Mouse (Mus musculus) midbrain, embryonic 15.5 days (tissue): ENCODE results near the gene Art5. TPM values are rescaled to one million over a fixed set of nuclear protein-coding genes. Genes with fewer than 3 reads are reported as not detected.
"Not testable (repeated sequence)": the region's sequence is repeated elsewhere in the genome, so short reads cannot be mapped to it uniquely, and the experiment has no call there.

Experiments
- ATAC-seq: fragments of 200-750 bp; cut with Nextera tagmentation; replicated peaks from 2 replicates; pipeline ENCODE4 v1.8.0; 2017; ENCODE audit warnings: moderate TSS enrichment
- H3K27ac ChIP-seq: fragments of 300-500 bp; sonication (generic); 2 replicates; pipeline ENCODE4 v1.5.1; 2015; ENCODE audit warnings: mild to moderate bottlenecking, inconsistent platforms
- H3K27me3 ChIP-seq: fragments of 300-500 bp; sonication (generic); replicated peaks from 2 replicates; pipeline ENCODE4 v1.6.1; 2015; ENCODE audit warnings: inconsistent platforms
- H3K36me3 ChIP-seq: fragments of 300-500 bp; sonication (generic); replicated peaks from 2 replicates; pipeline ENCODE4 v1.6.1; 2015; ENCODE audit warnings: inconsistent platforms
- H3K4me1 ChIP-seq: fragments of 300-500 bp; sonication (generic); 2 replicates; pipeline ENCODE4 v1.6.1; 2015; ENCODE audit warnings: inconsistent platforms
- H3K4me2 ChIP-seq: fragments of 300-500 bp; sonication (generic); 2 replicates; pipeline ENCODE4 v1.6.1; 2015; ENCODE audit warnings: inconsistent platforms, mild to moderate bottlenecking, moderate library complexity
- H3K4me3 ChIP-seq: fragments of 300-500 bp; sonication (generic); 2 replicates; pipeline ENCODE4 v1.5.1; 2015; ENCODE audit warnings: mild to moderate bottlenecking, inconsistent platforms
- H3K9ac ChIP-seq: fragments of 300-500 bp; sonication (generic); 2 replicates; pipeline ENCODE4 v1.6.1; 2015; ENCODE audit warnings: mild to moderate bottlenecking, inconsistent platforms
- H3K9me3 ChIP-seq: fragments of 300-500 bp; sonication (generic); 2 replicates; pipeline ENCODE4 v1.6.1; 2016; ENCODE audit warnings: inconsistent platforms
- WGBS: fragments of 180-500 bp; shearing (Covaris S2); methylation state at CpG from one replicate; pipeline ENCODE4 v1.1.7; 2015; ENCODE audit warnings: mixed read lengths; 5-methylcytosine and 5-hydroxymethylcytosine counted together
- polyA plus RNA-seq: library from polyadenylated mRNA; unstranded; fragments of >200 nt; fragmentation: Nextera tagmentation; extraction: Ambion mirVana; gene quantifications from 2 replicates; pipeline ENCODE4 v1.2.1, GENCODE M21; 2015

The Art5 gene
- polyA plus RNA-seq, 1 experiment from 2014 or later = 0.34 TPM

DNA sequence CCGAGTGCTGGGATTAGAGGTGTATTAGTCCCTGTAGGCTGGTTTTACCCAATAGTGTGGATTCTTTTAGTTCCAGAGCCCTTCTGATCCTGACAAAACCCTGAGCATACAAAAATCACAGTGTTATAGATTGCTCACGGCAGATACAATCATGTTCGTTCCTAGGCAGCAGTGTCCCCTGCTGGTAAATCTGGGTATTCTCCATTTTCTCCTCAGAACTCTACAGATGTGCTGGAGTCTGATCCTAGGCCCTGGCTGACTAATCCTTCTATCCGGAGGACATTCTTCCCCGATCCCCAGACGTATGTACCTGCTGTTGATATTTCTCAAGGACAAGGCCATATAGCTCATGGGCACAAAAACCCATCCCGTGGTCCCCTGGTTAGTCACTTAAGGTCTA is 30.8 kb downstream of the Art5 start:
- no peak overlapping the region for H3K4me3 ChIP-seq
- peaks cover 45% of the 10 kb centered on the region; the same call in 1 of the 2 replicates for H3K36me3 ChIP-seq
- no peaks in the 10 kb centered on the region for H3K4me1 ChIP-seq
- H3K27ac ChIP-seq = no peak overlapping the region
- H3K27me3 ChIP-seq = no peaks in the 10 kb centered on the region
- 73% methylated on average over 7 of the region's 7 CpGs for WGBS
- H3K4me2 ChIP-seq = no peak overlapping the region
- no peak overlapping the region for H3K9ac ChIP-seq
- no peak for ATAC-seq
- H3K9me3 ChIP-seq = no peaks in the 10 kb centered on the region

DNA sequence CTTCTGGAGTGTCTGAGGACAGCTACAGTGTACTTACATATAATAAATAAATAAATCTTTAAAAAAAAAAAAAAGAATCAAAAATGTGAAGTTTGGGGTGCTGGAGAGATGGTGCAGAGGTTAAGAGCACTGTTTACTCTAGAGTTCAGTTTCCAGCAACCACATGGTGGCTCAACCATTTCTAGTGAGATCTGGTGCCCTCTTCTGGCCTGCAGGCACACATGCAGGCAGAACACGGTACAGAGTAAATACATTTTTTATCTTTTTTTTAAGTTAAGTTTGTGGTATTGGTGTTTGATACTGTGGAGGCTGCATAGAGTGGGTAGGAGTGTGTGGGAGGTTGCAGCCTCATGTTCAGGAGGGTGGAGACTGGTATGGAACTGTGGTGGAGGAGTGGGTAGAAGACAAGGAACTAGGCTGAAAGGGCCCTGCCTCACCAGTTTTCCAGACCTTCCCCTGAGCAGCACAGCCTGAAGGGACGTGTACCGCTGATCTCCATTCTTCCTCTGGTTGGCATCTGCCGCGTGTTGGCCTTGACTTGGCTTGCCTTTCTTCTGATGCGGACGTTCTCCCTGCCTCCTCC is 32.5 kb downstream of the Art5 start:
- Histone ChIP-seq H3K36me3 (peaks cover 54% of the 10 kb centered on the region; the same call in 1 of the 2 replicates), H3K4me2 (no peak overlapping the region), H3K27me3 (no peaks in the 10 kb centered on the region), H3K4me3 (no peak overlapping the region), H3K27ac (no peak overlapping the region), H3K9me3 (no peaks in the 10 kb centered on the region), H3K9ac (no peak overlapping the region), H3K4me1 (no peaks in the 10 kb centered on the region)
- WGBS = 81% methylated on average over 7 of the region's 7 CpGs
- ATAC-seq = no peak

DNA sequence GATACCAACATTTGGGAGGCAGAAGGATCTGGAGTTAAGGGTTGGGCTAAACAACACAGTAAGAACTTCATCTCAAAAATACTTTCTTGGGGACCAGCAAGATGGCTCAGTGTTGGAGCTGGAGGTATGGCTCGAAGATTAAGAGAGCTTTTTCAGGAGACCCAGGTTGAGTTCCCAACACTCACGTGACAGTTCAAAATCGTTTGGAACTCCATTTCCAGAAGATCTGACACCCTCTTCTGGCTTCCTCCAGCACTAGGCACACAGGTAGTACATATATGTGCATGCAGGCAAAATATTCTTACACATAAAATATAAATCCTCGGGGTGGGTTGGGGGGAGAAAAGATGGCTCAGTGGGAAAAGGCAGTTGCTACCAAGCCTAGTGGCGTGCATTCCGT is 42.9 kb downstream of the Art5 start:
- Histone ChIP-seq H3K36me3 (0 out of 2 replicates have a peak, but pooled peaks cover 3% of the 10 kb centered on the region), H3K4me2 (peak overlapping the region; percentile 69), H3K9ac (no peak overlapping the region), H3K27me3 (no peaks in the 10 kb centered on the region), H3K27ac (no peak overlapping the region), H3K4me1 (peaks cover 35% of the 10 kb centered on the region), H3K4me3 (peak overlapping the region; percentile 77), H3K9me3 (no peaks in the 10 kb centered on the region)
- ATAC-seq = no peak
- 85% methylated on average over 6 of the region's 6 CpGs for WGBS

DNA sequence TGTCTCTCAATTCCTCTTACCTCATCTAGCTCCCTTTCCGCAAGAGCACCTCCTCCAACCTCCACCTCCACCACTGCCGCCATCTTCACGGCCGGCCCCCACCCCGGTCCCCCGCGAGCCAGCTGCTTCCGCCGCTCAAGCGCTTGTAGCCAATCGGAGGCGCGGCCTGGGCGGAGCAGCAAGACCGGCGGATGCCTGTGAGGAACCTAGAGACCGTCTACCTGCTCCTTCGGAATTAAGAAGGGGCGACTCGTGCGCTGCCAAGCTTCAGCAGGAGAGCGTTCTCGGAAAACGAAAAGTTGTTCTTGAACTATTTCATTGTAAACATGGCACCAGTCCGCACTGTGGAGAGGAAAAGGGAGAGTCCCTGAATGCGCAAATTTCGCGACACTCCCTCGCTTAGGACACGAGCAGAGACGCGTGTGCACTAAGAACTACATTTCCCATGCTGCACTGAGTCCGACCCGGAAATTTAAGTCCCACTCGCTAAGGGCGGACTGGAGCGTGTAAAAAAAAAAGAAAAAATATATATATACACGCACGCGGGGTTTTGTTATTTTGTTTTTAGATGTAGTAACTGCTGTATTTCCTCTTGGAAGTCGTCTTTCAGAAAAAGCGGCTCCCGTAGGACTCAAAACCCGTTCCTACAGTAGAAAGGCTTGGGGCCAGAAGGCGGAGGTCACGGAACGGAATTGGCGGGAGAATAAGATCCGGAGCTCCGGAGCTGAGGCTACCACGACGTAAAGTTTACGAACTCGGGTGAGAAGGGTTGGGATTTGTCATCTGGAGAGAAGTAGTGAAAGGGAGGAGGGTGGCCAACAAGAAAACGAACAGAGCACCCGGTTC is 44.0 kb downstream of the Art5 start, which contains the start of the genes Rnf121, Xndc1 and Xntrpc:
Gene Rnf121, minus strand, starts transcription at position 424 of the 846 bp plus-strand sequence.
Gene Xndc1, plus strand, starts transcription at position 466 of the 846 bp plus-strand sequence.
Gene Xntrpc, plus strand, starts transcription at position 668 of the 846 bp plus-strand sequence.
- Histone ChIP-seq H3K27me3 (no peaks in the 10 kb centered on the region), H3K4me3 (peak within 1 kb of the TSS; percentile 77), H3K9me3 (no peaks in the 10 kb centered on the region), H3K36me3 (no peaks in the 10 kb centered on the region), H3K27ac (peak within 1 kb of the TSS; percentile 87), H3K4me1 (peaks cover 36% of the 10 kb centered on the region), H3K9ac (peak within 1 kb of the TSS; percentile 80), H3K4me2 (peak within 1 kb of the TSS; percentile 69)
- WGBS = under 1% methylated on average over 56 of the region's 56 CpGs
- ATAC-seq = peak; percentile 99

DNA sequence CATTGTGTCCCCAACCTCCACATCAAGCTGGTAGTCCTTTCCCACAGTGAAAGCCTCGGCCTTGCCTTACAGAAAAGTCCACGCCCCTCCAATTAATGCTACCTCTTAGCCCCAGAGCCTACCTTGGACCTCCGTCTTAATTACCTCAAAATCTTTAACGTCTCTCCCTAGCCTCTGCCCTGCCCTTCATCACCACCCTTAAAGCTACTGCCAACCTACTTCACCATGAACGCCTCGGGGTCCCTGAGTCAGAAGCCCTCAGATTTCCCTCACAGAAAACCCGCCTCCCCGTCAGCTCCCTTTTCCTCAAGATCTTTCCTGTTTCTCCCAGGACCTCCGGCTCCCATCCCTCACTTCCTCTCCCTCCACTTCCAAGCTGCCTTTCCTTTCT is 44.6 kb downstream of the Art5 start:
- peak overlapping the region; percentile 87 for H3K27ac ChIP-seq
- H3K4me1 ChIP-seq = peaks cover 36% of the 10 kb centered on the region
- peak overlapping the region; percentile 77 for H3K4me3 ChIP-seq
- H3K4me2 ChIP-seq = peak overlapping the region; percentile 69
- H3K9ac ChIP-seq = peak overlapping the region; percentile 80
- H3K9me3 ChIP-seq = no peaks in the 10 kb centered on the region
- no peaks in the 10 kb centered on the region for H3K27me3 ChIP-seq
- ATAC-seq = peak; percentile 75
- no peaks in the 10 kb centered on the region for H3K36me3 ChIP-seq
- WGBS = 2% methylated on average over 9 of the region's 9 CpGs

DNA sequence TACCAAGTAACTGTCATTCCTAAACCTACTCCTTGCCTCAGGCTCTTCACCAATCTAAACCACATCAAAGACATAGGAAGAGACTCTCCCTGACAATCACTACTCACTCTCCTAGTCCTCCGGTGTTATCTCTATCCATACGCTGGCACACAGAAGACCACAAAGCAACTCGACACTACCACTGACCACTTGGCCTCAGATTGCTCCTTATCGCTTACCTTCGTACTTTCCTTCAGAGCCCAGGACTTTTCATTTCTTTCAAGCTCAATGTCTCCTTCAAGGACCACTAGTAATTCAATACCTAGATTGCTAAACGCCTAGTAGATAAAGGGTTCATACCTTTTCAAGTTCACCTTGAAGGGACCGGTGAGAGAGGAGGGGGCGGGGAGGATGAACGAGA is 45.4 kb downstream of the Art5 start:
- Histone ChIP-seq H3K4me1 (peaks cover 36% of the 10 kb centered on the region), H3K36me3 (0 out of 2 replicates have a peak, but pooled peaks cover 5% of the 10 kb centered on the region), H3K9ac (no peak overlapping the region), H3K27ac (no peak overlapping the region), H3K4me3 (peak overlapping the region; percentile 77), H3K9me3 (no peaks in the 10 kb centered on the region), H3K4me2 (peak overlapping the region; percentile 69), H3K27me3 (no peaks in the 10 kb centered on the region)
- no peak for ATAC-seq
- 90% methylated on average over 9 of the region's 9 CpGs for WGBS

DNA sequence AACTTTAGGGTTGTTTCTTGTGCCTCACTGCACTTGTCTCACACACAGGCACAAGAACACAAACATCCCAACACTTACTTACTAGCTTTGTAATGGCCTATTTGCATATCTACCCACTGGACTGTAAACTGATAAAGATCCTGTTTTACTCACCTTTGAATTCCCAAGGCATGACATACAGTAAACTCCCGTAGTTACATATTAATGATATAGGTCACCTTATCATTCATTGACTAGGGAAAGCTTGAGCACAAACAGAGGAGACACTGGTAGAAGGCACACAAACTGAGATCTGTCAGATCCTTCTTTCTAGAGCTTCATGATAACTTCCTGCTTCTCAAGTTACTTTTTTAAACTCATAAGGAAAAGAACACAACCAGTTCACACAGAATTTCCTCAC is 47.1 kb downstream of the Art5 start:
- WGBS = 93% methylated on average over 1 of the region's 1 CpGs
- H3K4me3 ChIP-seq = no peak overlapping the region
- ATAC-seq = no peak
- H3K27ac ChIP-seq = no peak overlapping the region
- H3K9me3 ChIP-seq = no peaks in the 10 kb centered on the region
- H3K4me2 ChIP-seq = no peak overlapping the region
- H3K27me3 ChIP-seq = no peaks in the 10 kb centered on the region
- no peak overlapping the region for H3K9ac ChIP-seq
- peaks cover 36% of the 10 kb centered on the region for H3K4me1 ChIP-seq
- 0 out of 2 replicates have a peak, but pooled peaks cover 6% of the 10 kb centered on the region for H3K36me3 ChIP-seq

DNA sequence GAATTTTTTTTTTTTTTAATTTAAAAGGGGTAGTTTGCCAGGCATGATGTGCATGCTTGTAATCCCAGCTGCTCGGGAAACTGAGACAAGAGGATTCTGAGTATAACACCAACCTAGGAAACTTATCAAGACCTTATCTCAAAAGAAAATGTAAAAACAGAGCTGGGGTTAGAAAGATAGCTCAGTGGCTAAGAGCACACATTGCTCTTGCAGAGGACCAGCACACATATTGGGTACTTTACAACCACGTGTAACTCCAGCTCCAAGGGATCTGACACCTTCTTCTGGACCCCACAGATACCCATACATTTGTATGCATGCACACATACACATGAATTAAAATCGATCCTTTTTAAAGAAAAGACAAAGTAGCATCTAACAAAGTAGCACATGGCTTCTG is 47.9 kb downstream of the Art5 start:
- no peak for ATAC-seq
- Histone ChIP-seq H3K4me1 (peaks cover 32% of the 10 kb centered on the region), H3K36me3 (0 out of 2 replicates have a peak, but pooled peaks cover 10% of the 10 kb centered on the region), H3K9me3 (no peaks in the 10 kb centered on the region), H3K27ac (no peak overlapping the region), H3K27me3 (no peaks in the 10 kb centered on the region), H3K4me2 (no peak overlapping the region), H3K9ac (no peak overlapping the region), H3K4me3 (no peak overlapping the region)
- WGBS = 96% methylated on average over 3 of the region's 3 CpGs

DNA sequence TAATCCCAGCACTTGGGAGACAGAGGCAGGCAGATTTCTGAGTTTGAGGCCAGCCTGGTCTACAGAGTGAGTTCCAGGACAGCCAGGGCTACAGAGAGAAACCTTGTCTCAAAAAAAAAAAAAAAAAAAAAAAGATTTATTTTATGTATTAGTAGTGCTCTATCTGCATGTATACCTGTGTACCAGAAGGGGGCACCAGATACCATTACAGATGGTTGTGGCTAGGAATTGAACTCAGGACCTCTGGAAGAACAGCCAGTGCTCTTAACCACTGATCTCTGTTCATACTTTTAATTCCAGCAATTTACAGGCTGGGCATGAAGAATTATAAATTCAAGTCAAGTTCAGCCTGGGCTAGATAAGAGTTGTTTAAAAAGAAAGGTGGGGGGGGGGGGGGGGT is 60.8 kb downstream of the Art5 start:
- H3K4me2 ChIP-seq, H3K9ac ChIP-seq, H3K4me1 ChIP-seq, H3K36me3 ChIP-seq, ATAC-seq, H3K9me3 ChIP-seq, H3K27me3 ChIP-seq, H3K4me3 ChIP-seq, H3K27ac ChIP-seq: not testable (repeated sequence)

Other genes starting within 250 kb of the Art5 start
- 76.9 and 78.1 TPM in 2 replicates for gene Anapc15, start 245.8 kb downstream of the Art5 start, polyA plus RNA-seq
- 17.4 and 18.8 TPM in 2 replicates for gene Folr1, start 238.7 kb downstream of the Art5 start, polyA plus RNA-seq
- gene Lamtor1, start 203.6 kb downstream of the Art5 start, polyA plus RNA-seq = 154 and 164 TPM in 2 replicates
- 0.29 and 0.54 TPM in 2 replicates for gene Tomt, start 203.1 kb downstream of the Art5 start, polyA plus RNA-seq
- 9.1 and 11.4 TPM in 2 replicates for gene Lrrc51, start 175.6 kb downstream of the Art5 start, polyA plus RNA-seq
- 50.9 and 53.1 TPM in 2 replicates for gene Numa1, start 175.4 kb downstream of the Art5 start, polyA plus RNA-seq
- 4.6 and 6.3 TPM in 2 replicates for gene Il18bp, start 90.8 kb downstream of the Art5 start, polyA plus RNA-seq
- gene Rnf121, start 44.0 kb downstream of the Art5 start, polyA plus RNA-seq = 33.7 and 34.2 TPM in 2 replicates
- gene Xndc1, start 44.0 kb downstream of the Art5 start, polyA plus RNA-seq = 29.6 and 29.8 TPM in 2 replicates
- 1.00 and 1.3 TPM in 2 replicates for gene Xntrpc, start 43.8 kb downstream of the Art5 start, polyA plus RNA-seq
- gene Trpc2, start 26.4 kb downstream of the Art5 start, polyA plus RNA-seq = not detected in 2 replicates
- gene Art1, start 7.7 kb downstream of the Art5 start, polyA plus RNA-seq = 0.36 and 0.37 TPM in 2 replicates
- gene Chrna10, start 7.3 kb upstream of the Art5 start, polyA plus RNA-seq = not detected in 2 replicates
- gene Nup98, start 100.7 kb upstream of the Art5 start, polyA plus RNA-seq = 19.6 and 21.5 TPM in 2 replicates
- gene Pgap2, start 100.7 kb upstream of the Art5 start, polyA plus RNA-seq = 59.2 and 59.5 TPM in 2 replicates
- 15.1 and 16.1 TPM in 2 replicates for gene Rhog, start 146.6 kb upstream of the Art5 start, polyA plus RNA-seq
- 12.6 and 13.1 TPM in 2 replicates for gene Stim1, start 158.3 kb upstream of the Art5 start, polyA plus RNA-seq